Mouse (Mus musculus) testis, postnatal 14 days (tissue): ENCODE data around the gene Gm45717.
A peak's percentile ranks its signal among the peaks of the same experiment; 100 is the strongest.

Source experiments
- DNase-seq: peaks from one replicate; pipeline ENCODE4 v3.0.0; 2021; ENCODE audit warnings: low spot score

Gene Gm45717

DNA sequence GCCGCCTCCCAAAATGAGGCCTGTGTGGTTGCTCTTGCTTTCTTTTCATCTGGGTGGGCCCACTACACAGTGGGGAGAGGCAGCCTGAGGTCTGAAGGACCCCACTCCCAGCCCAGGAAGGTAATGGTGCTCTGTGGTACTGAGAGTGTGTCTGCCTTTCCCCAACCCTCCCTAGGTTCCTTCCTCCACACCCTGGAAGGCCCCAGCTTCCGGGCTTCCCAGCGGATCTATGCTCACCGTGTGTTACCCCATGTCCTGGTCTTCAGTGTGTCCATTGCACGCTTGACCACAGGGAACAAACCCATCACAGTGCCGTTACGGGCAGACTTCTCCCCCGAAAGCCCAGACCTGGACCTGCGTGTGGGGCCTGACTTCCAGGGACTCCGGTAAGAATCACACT lies 12.9 kb downstream of the Gm45717 start:
- DNase-seq: no peak

DNA sequence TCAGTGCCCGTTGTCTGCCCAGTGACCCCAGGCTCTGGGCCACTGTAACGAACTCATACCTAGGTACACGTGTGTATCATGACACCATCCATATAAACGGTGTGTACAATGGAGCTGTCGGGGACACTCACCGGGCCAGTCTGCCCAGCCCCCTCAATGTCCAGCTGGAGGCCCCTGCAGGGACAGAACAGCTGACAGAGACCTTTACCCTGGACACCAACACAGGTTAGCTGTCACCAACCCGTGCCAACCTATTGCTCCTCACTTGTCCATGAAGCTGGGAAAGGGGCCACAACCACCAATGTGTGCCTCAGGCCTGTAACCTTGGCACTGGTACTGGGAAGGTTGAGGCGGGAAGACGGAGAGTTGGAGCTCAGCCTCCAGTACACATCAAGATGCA lies 13.4 kb downstream of the Gm45717 start:
- DNase-seq: no peak

DNA sequence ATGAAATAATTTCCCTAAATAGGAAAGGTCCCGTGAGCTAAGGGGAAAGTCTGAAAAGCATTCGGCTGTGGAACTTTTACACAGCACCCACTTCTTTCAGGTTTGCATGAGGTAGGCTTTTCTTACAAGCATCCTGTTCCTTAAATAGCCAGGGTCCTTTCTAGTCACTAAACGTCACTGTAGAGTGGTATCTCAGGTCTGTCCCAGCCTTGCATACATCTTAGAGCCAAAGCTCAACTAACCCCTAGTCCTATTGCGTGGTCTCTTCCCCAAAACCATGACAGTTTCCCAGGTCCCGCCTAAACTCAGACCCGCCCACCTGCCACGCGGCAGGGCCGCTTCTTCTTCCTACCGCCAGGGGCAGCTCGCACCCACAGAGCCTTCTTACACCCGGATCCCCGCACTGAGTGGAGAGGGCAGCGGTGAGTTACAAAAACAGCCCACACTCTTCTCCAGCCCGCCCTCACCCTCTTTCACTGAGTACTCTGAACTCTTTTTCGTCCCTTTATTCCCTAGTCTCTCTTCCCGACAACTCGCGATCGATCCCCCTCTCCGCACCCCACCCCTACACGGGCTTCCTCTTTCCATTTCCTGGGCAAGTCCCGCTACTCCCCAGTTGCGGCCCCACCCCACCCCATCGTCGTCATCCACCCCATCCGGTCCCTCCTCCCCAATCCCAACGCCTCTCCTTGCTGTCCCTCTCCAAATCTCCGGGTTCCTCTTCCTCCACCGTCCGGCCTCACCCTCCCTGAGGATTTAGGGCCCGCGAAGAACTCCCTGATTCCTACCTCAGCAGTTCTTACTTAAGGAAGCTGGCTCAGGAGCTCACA lies 14.3 kb downstream of the Gm45717 start, which contains the start of gene Pgghg:
Pgghg (plus strand) TSS at position 170 of the 830 bp plus-strand sequence.
- peak; percentile 76 for DNase-seq

DNA sequence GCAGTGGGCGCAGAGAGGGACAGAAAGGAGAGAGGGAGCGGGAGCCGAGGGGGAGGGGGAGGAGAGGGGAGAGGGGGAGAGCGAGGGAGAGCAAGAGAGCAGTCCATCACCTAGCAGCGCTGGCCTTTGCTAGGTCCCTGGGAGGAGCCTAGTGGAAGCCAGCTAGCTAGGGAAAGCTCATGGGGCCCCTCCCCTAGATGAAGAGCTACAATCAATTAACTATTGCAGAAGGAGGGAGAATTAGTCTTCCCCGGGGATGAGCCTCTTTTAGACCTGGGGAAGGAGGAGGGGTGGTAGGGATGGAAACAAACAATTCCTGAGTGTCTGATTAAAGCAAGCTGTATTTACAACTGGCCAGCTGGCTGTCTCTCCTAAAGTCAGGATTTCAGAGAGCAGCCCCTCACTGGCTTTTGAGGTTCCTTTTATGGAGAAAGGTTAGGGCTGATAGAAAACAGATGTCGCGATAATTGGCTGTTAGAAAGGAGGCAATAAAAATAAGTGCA lies 16.0 kb downstream of the Gm45717 start:
- peak; percentile 52 for DNase-seq

DNA sequence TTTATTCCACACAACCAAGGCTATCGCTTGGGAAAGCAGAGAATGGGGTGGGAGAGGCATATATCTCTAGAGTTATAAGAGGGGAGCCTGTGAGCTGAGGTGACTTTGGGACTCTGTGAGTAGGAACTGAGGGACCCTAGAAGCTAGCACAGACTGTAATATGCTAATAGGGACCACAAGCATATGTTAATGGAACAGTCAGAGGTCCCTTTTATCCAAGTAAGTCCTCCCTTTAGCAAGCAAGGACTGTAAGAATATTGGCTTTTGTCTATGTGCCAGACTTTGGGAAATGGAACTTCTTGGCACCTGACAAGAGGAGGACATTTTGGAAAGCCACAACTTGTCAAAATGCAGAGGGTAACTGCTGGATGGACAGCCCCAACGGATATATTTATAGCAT lies 16.8 kb downstream of the Gm45717 start:
- DNase-seq: no peak

DNA sequence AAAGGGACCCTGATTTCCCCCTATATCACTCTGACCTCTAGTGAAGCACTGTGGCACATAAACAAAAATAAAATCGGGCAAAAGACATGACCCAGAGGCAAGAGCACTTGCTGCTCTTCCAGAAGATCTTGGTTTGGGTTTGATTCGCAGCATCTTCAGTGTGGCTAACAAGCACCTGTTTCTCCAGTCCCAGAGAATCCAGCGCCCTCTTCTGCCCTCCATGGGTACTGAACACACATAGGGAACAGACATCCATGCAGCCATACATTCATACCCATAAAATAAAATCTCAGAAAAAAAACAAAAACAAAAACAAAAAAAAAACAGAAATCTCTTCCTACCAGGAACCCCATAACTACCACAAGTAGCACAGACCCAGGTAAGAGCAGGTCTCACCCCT lies 17.3 kb downstream of the Gm45717 start:
- DNase-seq: no peak

DNA sequence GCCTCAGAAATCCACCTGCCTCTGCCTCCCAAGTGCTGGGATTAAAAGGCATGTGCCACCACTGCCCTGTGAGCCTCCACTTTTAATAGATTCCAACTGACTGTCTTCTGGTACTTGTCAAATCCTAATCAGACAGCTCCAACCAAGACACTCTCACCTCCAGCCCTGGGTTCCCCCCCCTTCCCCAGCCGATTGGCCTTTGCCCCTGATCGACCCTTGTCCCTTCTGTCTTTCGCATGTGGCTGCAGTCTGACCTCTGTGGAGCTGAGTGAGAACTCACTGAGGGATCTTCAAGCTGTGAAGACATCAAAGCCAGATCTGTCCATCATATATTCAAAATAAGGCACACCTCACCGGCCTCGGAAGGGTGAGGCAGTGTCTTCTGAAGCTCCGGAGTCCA lies 28.6 kb downstream of the Gm45717 start:
- DNase-seq: no peak

DNA sequence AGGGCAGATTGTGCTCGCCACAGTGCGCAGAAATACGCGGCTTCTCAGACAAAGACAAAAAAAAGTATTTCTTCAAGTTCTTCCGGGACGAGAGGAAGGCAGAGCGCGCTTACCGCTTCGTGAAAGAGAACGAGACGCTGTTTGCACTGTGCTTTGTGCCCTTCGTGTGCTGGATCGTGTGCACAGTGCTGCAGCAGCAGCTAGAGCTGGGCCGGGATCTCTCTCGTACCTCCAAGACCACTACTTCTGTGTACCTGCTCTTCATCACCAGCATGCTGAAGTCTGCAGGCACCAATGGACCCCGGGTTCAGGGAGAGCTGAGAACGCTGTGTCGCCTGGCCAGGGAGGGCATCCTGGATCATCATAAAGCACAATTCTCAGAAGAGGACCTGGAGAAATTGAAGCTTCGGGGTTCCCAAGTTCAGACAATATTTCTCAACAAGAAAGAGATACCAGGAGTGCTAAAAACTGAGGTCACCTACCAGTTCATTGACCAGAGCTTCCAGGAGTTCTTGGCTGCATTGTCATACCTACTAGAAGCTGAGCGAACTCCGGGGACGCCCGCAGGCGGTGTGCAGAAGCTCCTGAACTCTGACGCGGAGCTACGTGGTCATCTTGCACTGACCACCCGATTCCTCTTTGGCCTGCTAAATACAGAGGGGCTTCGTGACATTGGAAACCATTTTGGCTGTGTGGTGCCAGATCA lies 32.5 kb downstream of the Gm45717 start:
- DNase-seq: no peak

DNA sequence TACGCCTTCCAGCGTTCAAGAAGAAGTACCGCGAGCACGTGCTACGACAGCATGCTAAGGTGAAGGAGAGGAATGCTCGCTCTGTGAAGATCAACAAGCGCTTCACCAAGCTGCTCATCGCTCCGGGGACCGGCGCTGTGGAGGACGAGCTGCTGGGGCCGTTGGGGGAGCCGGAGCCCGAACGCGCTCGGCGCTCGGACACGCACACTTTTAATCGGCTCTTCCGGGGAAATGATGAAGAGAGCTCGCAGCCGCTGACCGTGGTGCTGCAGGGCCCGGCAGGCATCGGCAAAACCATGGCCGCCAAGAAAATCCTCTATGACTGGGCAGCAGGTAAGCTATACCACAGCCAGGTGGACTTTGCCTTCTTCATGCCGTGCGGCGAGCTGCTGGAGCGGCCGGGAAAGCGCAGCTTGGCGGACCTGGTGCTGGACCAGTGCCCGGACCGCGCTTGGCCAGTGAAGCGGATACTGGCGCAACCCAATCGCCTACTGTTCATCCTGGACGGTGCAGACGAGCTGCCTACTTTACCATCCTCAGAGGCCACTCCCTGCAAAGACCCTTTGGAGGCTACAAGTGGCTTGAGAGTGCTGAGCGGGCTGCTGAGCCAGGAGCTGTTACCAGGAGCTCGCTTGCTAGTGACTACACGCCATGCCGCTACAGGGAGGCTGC lies 33.2 kb downstream of the Gm45717 start:
- DNase-seq: no peak

DNA sequence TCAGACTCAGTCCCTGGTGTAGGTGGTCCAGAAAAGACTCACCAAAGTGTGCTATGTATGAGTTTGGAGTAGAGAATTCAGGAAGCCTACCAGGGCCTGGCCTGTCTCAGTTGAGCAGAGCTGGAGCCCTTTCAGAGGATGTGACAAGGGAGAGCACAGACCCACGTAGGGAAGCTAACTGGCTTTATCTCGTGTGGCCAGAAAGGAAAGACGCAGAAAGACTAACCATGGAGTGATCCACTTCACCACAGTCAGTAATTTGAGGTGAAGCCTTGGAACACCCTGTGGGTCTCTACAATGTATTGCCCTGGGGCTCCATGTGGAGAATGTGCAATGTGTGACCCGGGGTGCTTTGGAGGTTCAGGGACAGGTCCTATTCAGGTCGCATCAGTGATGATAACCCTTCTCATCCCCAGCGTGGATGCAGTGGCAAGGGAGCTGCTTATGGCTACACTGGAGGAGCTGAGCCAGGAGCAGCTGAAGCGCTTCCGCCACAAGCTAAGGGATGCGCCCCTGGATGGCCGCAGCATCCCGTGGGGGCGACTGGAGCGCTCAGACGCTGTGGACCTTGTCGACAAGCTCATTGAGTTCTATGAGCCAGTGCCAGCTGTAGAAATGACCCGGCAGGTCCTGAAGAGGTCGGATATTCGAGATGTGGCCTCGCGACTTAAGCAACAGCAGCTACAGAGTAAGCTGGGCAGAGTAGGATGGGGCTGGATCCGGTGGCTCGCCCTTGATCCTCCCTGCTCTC lies 34.3 kb downstream of the Gm45717 start:
- no peak for DNase-seq

DNA sequence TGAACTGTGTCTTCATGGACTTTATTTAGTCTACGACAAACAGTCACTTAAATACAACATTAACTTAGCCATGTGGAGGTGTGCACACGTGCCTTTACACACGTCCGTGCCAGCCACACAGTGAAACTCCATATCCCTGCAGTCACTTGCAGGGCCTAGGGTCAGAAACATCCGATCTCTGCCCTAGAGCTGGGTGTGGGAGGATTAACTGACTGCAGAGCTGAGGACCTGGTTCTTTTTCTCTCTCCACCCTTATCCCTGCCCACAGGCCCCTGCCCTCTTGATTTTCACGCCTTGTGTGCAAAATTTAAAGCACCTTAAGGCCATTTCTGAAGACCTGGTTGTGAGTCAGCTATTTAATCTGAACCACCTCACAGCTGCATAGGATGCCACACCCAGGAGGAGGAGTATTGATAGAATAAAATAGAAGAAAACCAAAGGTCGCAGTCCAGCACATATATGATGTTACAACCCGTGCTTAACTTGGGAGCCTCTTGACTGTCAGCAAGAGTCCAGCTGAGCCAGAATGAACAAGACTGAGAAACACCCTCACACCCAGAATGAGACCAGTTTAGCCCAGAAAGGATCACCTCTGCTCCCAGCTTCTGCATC lies 35.2 kb downstream of the Gm45717 start, which contains the start of gene Nlrp6:
Nlrp6 (plus strand) TSS at position 485 of the 612 bp plus-strand sequence.
- DNase-seq: no peak

DNA sequence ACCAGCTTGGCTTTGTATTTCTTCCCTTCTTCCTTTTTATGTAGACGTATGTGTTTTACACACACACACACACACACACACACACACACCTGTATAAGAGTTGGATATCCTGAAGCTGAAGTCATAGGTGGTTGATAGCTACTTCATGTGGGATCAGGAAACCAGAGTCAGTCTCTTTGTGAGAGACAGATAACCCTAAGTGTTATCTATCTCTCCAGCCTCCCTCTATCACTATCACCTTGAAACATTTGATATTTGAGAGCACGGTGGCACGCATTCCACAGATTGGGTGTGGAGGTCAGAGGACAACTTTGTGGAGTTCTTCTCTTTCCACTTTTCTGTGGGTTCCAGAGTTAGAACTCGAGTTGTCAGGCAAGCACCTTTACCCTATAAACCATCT lies 35.8 kb downstream of the Gm45717 start:
- no peak for DNase-seq

DNA sequence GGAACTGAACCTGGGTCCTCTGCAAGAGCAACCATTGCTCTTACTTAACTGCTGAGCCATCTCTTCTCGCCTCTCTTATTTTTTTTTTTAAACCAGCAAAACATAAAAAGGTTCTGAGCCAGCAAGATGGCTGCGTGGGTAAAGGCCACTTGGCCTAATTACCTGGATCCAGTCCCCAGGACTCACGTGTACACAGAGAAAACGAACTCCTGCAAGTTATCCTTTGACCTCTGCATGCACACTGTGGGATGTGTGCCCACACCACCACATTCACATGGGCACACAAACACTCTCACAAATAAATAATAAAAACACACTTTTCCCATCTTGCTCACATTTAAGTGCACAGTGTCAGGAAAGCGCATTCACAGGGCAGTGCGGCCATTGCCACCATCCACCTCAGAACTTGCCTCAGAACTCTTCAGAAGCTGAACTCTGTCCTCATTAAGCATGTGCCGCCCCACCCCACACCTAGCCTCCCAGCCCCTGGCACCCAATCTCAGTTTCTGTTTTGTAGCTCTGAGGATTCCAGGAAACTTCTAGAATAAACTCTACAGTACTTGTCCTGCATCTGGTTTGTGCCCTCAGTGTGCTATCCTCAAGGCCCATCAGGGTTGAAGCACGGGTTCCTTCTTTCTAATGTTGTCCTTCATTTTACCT lies 41.6 kb downstream of the Gm45717 start:
- no peak for DNase-seq

DNA sequence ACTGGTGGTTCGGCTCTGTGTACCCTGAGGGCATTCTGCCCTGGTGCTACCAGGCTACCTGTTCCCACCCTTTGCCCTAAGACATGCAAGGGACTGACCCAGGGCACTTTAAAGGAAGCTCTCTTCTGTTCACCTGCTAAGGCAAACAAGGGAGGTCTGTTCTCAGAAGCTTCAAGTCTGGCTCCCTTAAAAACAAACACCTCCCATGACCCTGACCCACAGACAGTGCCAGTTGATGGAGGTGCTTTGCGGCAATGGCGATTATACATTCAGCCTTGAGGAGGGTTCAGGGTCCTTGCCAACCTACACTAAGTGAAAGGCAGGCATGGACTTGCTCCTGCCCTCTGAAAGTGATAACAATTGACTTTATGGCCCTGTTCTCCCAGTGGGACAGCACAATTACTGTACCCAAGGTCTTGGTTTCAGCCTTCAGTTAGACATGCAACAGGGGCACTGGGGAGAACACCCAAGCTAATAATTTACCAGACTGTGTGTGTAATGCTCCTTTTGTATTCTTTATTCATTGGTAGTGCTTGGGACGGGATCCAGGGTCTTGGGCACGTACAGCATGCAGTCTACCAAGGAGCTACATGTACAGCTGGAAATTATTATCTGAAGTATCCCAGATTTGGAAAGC lies 42.8 kb downstream of the Gm45717 start:
- DNase-seq: no peak

DNA sequence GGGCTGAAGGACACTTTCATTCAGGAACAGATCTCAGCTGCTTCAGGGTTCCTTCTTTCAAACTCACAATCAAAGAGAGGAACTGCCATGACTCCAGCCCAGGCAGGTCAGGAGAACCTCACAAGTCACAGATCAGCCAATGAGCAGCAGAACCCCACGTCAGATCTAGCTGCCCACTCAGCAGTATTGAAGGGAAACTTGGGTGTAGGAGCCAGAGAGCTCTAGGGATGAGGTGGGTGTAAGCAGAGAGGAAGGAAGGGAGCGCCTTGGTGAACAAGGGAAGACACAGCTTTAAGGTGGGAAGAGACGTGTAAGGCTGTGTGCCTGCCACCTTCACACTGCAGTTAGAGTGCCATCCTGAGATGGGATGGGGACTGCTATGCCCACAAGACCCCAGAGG lies 43.4 kb downstream of the Gm45717 start:
- DNase-seq: no peak

DNA sequence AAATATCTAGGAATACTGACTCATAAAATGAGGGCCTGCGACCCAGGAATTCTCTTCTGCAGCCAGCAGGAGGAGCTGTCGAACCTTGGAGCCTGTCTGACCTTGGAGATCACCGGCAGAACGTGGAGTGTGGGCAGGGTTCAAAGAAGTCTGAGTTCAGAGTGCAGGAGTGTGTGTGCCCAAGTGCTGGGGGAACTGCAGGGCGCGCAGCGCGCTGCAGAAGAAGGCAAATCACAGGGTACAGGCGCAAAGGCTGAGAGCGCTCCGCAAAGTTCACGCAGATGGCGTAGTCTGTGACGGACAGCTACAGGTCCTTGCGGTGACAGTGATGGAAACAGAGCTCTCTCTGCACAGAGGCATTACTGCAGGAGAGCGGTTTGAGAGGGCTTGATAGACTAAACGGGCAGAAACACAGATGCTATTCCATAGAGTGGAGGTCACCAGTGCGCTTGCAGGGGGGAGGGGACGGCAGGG lies 47.1 kb downstream of the Gm45717 start:
- peak; percentile 69 for DNase-seq

DNA sequence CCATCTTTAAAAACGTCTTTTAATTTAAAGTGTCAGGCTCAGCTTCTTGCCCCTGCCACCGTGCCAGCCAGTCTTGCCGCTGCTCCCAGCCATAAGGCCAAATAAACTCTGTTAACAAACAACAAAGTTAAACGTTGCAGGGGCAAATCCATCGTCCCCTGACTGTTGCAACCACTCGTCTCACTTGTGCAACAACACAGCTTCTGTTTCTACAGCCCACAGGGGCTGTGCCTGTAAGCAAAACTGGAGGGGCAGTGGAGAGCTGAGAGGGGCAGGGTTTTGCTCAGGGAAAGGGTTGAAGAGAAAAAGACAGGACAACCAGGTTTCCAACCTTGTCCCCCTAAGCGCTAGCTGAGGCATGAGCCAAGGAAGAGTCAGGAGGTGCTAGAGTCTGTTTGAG lies 47.6 kb downstream of the Gm45717 start:
- no peak for DNase-seq

DNA sequence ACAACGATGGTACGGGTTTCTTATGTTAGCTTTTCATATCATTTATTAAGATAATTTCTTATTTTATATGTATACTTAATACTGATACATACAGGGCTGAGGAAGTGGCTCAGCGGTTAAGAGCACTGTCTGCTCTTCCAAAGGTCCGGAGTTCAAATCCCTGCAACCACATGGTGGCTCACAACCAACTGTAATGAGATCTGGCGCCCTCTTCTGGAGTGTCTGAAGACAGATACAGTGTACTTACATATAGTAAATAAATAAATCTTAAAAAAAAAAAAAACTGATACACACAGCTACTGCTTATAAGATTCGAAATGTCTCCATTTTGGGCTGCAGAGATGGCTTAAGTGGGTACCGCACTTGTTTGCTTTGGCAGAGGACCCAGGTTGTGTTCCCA lies 48.0 kb downstream of the Gm45717 start:
- no peak for DNase-seq

DNA sequence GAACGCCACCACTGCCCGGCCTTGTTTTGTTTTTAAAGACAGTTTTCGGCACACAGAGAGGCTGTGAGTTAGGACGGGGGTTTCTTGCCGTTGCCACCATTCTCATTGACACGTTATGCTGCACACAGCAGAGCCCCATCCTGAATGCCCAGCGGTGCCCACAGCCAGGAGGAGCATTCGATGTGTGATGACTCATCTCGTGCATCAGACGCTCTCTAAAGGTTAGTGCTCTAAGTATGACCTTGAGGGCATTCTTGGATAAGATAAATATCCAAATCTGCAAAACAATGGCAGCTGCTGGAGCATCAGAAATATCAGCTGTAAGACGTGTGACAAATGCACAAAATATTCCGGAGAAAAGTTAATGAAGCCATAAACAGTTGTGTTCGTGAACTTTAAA lies 48.6 kb downstream of the Gm45717 start:
- DNase-seq: no peak

DNA sequence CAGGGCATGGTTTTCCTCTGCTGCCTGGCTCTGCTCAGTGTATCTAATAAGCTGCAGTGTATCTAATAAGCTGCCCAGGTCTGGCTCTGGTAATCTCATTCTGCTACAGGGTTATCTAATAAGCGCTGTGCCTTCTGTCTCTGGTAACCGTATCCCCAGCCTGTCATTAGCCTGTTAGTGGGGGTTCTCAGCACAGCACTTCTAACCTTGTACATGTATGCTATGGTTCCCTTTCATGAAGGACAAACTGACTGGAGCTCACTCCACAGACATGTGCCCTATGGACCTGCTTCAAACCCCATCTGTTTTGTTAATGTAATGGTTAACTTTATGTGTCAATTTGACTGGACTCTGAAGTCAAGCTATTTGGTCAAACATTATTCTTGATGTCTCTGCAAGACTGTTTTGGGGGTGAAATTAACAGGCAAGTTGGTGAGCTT lies 50.1 kb downstream of the Gm45717 start:
- no peak for DNase-seq
